Mouse (Mus musculus) embryonic fibroblast, embryonic 13.5 days (primary cell): ENCODE results near the gene Hyls1.

ENCODE experiments used
- CTCF ChIP-seq: IDR thresholded peaks from 2 replicates; pipeline ENCODE4 v1.5.1; 2011; ENCODE audit warnings: mild to moderate bottlenecking, control low read depth, low read length, moderate library complexity, borderline replicate concordance; ENCODE audit not compliant: insufficient read depth
- POLR2A ChIP-seq: IDR thresholded peaks from 2 replicates; pipeline ENCODE4 v1.6.1; 2011; ENCODE audit warnings: low read depth, mild to moderate bottlenecking, control low read depth, low read length, moderate library complexity

- TF ChIP-seq CTCF = no peak
- TF ChIP-seq POLR2A = no peak
Observed at GRCm38 (mm10) chr9:35522241-35522640, 48.0 kb downstream of the Hyls1 start.
